Mouse (Mus musculus) C2C12 (cell line): Measurements from ENCODE around the gene Msto1.

Source experiments
- CTCF ChIP-seq: IDR thresholded peaks from one replicate; pipeline ENCODE4 v1.5.1; 2011; ENCODE audit not compliant: control insufficient read depth, insufficient read depth, insufficient read length
- MAX ChIP-seq: IDR thresholded peaks from one replicate; pipeline ENCODE4 v1.6.1; 2011; ENCODE audit warnings: mild to moderate bottlenecking, control low read depth
- MYOD1 ChIP-seq: IDR thresholded peaks from one replicate; pipeline ENCODE4 v1.6.1; 2011; ENCODE audit warnings: low read depth; ENCODE audit not compliant: control insufficient read depth, insufficient read length
- MYOG ChIP-seq: IDR thresholded peaks from one replicate; pipeline ENCODE4 v1.6.1; 2011; ENCODE audit not compliant: control insufficient read depth, insufficient read length; ENCODE audit errors: extremely low read depth

DNA sequence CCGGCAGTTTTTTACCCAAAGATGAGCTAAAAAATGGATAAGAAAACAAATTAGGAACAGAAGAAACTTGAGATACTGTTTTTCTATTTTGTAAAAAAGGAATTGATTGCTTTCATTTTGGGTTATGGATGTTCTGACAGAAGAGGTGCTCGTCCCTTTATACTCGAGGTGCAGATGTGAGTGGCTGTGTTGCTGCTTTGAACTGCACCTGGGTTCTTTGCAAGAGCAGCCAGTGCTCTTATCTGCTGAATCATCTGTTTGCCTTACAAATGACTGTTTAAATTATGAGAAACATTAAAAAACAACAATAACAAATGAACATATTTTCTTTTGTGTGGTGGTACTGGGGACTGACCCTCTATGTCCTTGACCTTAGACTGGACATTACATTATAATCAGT is 15.7 kb upstream of the Msto1 start:
- TF ChIP-seq CTCF (no peak), MYOG (no peak), MAX (no peak), MYOD1 (no peak)
